Mouse (Mus musculus) embryo, embryonic 10.5 days (tissue): ENCODE measurements at regions not wholly inside any gene's neighbourhood (a gene's known extent, or its start where the extent isn't known, plus 50 kb on each side); places are given as distances from the start of the nearest gene placed in this dataset.

Source experiments
- DNase-seq: peaks from one replicate; pipeline ENCODE4 v3.0.0-alpha.2; 2015; ENCODE audit warnings: low spot score

DNA sequence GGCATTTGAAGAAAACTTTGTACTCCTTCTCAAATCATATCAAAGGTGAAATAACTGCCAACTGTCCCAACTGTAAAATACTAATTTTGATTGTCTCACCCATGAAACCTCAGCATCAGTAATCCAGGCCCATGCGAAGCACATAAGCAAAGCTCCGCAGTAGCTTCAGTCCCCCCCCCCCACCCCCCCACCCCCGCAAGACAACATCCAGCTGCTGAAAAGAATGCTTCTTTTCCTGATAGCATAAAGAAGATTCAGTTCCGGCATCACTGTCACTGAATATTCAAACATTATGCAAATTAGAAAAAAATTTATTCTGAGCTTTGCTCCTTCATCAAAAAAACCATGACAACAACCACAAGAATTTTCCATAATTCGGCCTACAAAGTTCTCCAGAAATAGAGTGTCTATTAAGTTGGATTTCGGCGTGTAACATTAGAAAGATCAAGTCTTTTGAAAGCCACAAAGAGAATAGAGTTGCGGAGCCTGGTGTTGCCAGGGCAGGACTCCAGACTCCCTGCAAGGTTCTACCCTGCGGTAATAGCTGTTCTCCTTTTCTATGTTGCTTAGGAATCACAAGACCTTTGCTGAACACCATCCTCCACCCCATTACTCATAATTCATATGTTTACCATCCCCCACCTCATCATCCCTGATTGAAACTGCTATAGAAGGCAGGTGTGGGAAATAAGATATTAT lies 77.9 kb upstream of the Asb5 start:
- DNase-seq: no peak

DNA sequence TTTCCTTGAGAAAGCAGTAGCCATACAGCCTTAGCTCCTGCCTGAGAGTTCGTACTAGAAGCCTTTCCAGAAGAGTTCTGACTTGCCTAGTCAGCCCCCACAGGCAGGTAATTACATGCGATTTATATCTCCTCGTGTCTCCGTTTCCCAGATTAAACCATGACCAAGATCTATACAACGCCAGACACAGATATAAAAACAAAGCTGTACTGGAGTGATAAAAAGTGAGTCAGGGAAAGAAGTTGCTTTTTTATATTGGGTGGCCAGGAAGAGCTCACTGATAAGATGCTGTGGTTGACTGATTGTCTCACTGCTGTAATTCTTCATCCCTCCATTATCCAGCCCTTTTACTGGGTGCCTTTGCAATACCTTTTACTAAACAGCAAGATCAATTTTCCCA lies 64.4 kb upstream of the Asb5 start:
- no peak for DNase-seq

GRCm38 (mm10) chr8:54465458-54466102 lies 63.8 kb upstream of the Asb5 start:
- no peak for DNase-seq
